Mouse (Mus musculus) heart, postnatal 4 days (tissue): ENCODE measurements around the gene Vmn2r66. TPM values are rescaled to one million over a fixed set of nuclear protein-coding genes. Genes with fewer than 3 reads are reported as not detected.

ENCODE experiments used
- DNase-seq: peaks from one replicate; pipeline ENCODE4 v3.0.0; 2021
- total RNA-seq, 2 experiments: library from RNA; stranded (reverse); gene quantifications; 2 replicates each; pipeline ENCODE4 v1.2.3; 2021

Gene Vmn2r66
- not detected for total RNA-seq

GRCm38 (mm10) chr7:85012168-85012567 lies at the start of gene Vmn2r66:
Vmn2r66 (minus strand) TSS chr7:85012268.
- DNase-seq: no peak

GRCm38 (mm10) chr7:84996694-84997093 lies 15.4 kb downstream of the Vmn2r66 start:
- no peak for DNase-seq

- no peak for DNase-seq
These were observed 48.1 kb downstream of the Vmn2r66 start, which contains the start of gene Vmn2r65 for GRCm38 (mm10) chr7:84964015-84964414. Vmn2r65 (minus strand) TSS chr7:84964115.

Other genes with a start within 250 kb of the Vmn2r66 start
- gene Olfr291, start 158.7 kb downstream of the Vmn2r66 start, total RNA-seq: not detected
- gene Vmn2r65, start 48.2 kb downstream of the Vmn2r66 start, total RNA-seq: not detected
- gene Vmn2r67, start 143.7 kb upstream of the Vmn2r66 start, total RNA-seq: not detected
- gene Vmn2r68, start 225.5 kb upstream of the Vmn2r66 start, total RNA-seq: not detected